Comparison of ENCODE assay signal across 9 mouse cellular contexts in genomic region chr1:143740581-143740980, GRCm38 (mm10). TPM values are rescaled to one million over a fixed set of nuclear protein-coding genes. Genes with fewer than 3 reads are reported as not detected.
DNase-seq lines count a peak whose midpoint lies in the region; ATAC-seq lines count a peak whose summit lies in the region.
"Had no signal": no experiment of that assay in that cellular context is flagged by ENCODE, and none has a peak within 500 bp of the region (broad histone marks: within the 10 kb centered on the region; RNA-seq: fewer than 3 reads in every experiment).

No protein-coding gene starts in this region.

- H3K4me3 ChIP-seq in kidney, embryonic 15.5 days (replicated peaks) = no peak overlapping the region
- no peak overlapping the region for H3K4me3 ChIP-seq in kidney, embryonic 14.5 days (ENCODE audit: low read length)
- peak overlapping the region; percentile 83 for H3K4me3 ChIP-seq in liver, embryonic 13.5 days (replicated peaks)

- H3K4me1 ChIP-seq in kidney, embryonic 15.5 days = peaks cover 4% of the 10 kb centered on the region; the same call in 1 of the 2 replicates
- H3K4me1 ChIP-seq in kidney, embryonic 14.5 days (ENCODE audit: control insufficient read depth, insufficient read depth, low read length) = no peaks in the 10 kb centered on the region
- H3K4me1 ChIP-seq in liver, embryonic 13.5 days (replicated peaks) = peaks cover 31% of the 10 kb centered on the region

- peaks cover 39% of the 10 kb centered on the region for H3K36me3 ChIP-seq in kidney, embryonic 15.5 days
- H3K36me3 ChIP-seq in kidney, embryonic 14.5 days (ENCODE audit: control insufficient read depth, insufficient read depth, low read length) = peaks cover 18% of the 10 kb centered on the region; the same call in 1 of the 2 replicates
- peaks cover 23% of the 10 kb centered on the region for H3K36me3 ChIP-seq in liver, embryonic 13.5 days

- intact Hi-C loops in gastrocnemius, postnatal 36 days (cut with DNase I) = no loop called here

- DNase-seq in brain, adult 2 months (ENCODE audit: low read depth, low spot score) = peak; percentile 62
- peak; percentile 25 to 46 for DNase-seq in cerebellum, postnatal 25 days
- DNase-seq in liver, embryonic 13.5 days = no peak
- no peak for DNase-seq in gastrocnemius, postnatal 36 days
- no peak for DNase-seq in frontal cortex, postnatal 10 days (ENCODE audit: low spot score in 2 of 2)
- DNase-seq: thymus, postnatal 25 days had no signal

- peak overlapping the region; percentile 80; the same call in 1 of the 2 replicates for H3K4me2 ChIP-seq in kidney, embryonic 15.5 days
- no peak overlapping the region for H3K4me2 ChIP-seq in kidney, embryonic 14.5 days (replicated peaks; ENCODE audit: low read depth, low read length)
- H3K4me2 ChIP-seq in liver, embryonic 13.5 days = peak overlapping the region; percentile 89

- 90% methylated on average over 10 of the region's 10 CpGs for WGBS in kidney, embryonic 15.5 days
- 91% methylated on average over 9 of the region's 10 CpGs for WGBS in kidney, embryonic 14.5 days
- whole genome bisulfite sequencing in liver, embryonic 13.5 days (ENCODE audit: insufficient replicate concordance) = 68% methylated on average over 10 of the region's 10 CpGs

- H3K9ac ChIP-seq in kidney, embryonic 15.5 days = no peak overlapping the region
- no peak overlapping the region for H3K9ac ChIP-seq in kidney, embryonic 14.5 days (ENCODE audit: low read depth, low read length)
- H3K9ac ChIP-seq in liver, embryonic 13.5 days = no peak overlapping the region; the same call in 1 of the 2 replicates

- no peaks in the 10 kb centered on the region for H3K27me3 ChIP-seq in kidney, embryonic 15.5 days
- no peaks in the 10 kb centered on the region for H3K27me3 ChIP-seq in kidney, embryonic 14.5 days (ENCODE audit: control insufficient read depth, insufficient read depth, low read length)
- no peaks in the 10 kb centered on the region for H3K27me3 ChIP-seq in liver, embryonic 13.5 days

- ATAC-seq in kidney, embryonic 15.5 days (replicated peaks; ENCODE audit: low FRiP score) = no peak
- ATAC-seq in kidney, embryonic 14.5 days (ENCODE audit: low FRiP score, low TSS enrichment) = no peak
- no peak for ATAC-seq in liver, embryonic 13.5 days (ENCODE audit: low read depth)
- no peak for ATAC-seq in activated CD4-positive, CD25-positive, alpha-beta regulatory T cell, adult 4 months

- no peaks in the 10 kb centered on the region for H3K9me3 ChIP-seq in kidney, embryonic 15.5 days (replicated peaks)
- no peaks in the 10 kb centered on the region for H3K9me3 ChIP-seq in kidney, embryonic 14.5 days (ENCODE audit: control insufficient read depth, low read length)
- H3K9me3 ChIP-seq in liver, embryonic 13.5 days (replicated peaks) = no peaks in the 10 kb centered on the region

- no peak overlapping the region for H3K27ac ChIP-seq in kidney, embryonic 15.5 days
- no peak overlapping the region for H3K27ac ChIP-seq in kidney, embryonic 14.5 days (ENCODE audit: low read depth, low read length)
- peak overlapping the region; percentile 90; the same call in 1 of the 2 replicates for H3K27ac ChIP-seq in liver, embryonic 13.5 days

RNA-seq across cellular contexts. Expression of gene Glrx2, which starts 24.4 kb away (rescaled TPM):
- 95.5 and 99.5 TPM in 2 replicates for polyA plus RNA-seq in kidney, embryonic 15.5 days (2015; fragmentation: Nextera tagmentation; extraction: Ambion mirVana)
- polyA plus RNA-seq in kidney, embryonic 14.5 days (2014; fragmentation: Nextera tagmentation; extraction: Ambion mirVana) = 74.9 and 76.5 TPM in 2 replicates
- polyA plus RNA-seq in liver, embryonic 13.5 days (2015; fragmentation: Nextera tagmentation; extraction: Ambion mirVana) = 72.3 and 82.8 TPM in 2 replicates
- polyA plus RNA-seq in activated CD4-positive, CD25-positive, alpha-beta regulatory T cell, adult 4 months (2017; shearing (Covaris generic)) = 10 to 100 TPM; 48.3 to 62.4 TPM
- 10 to 100 TPM; 78.4 to 82.3 TPM for total RNA-seq in gastrocnemius, postnatal 36 days (2021)

RNA-seq across cellular contexts. Expression of gene Trove2, which starts 36.3 kb away (rescaled TPM):
- polyA plus RNA-seq in kidney, embryonic 15.5 days (2015; fragmentation: Nextera tagmentation; extraction: Ambion mirVana) = 14.6 and 16.8 TPM in 2 replicates
- 11.3 and 17.4 TPM in 2 replicates for polyA plus RNA-seq in kidney, embryonic 14.5 days (2014; fragmentation: Nextera tagmentation; extraction: Ambion mirVana)
- polyA plus RNA-seq in liver, embryonic 13.5 days (2015; fragmentation: Nextera tagmentation; extraction: Ambion mirVana) = 1.9 and 2.9 TPM in 2 replicates
- 1 to 10 TPM; 3.9 to 4.3 TPM for polyA plus RNA-seq in activated CD4-positive, CD25-positive, alpha-beta regulatory T cell, adult 4 months (2017; shearing (Covaris generic))
- total RNA-seq in gastrocnemius, postnatal 36 days (2021) = 1 to 10 TPM; 2.2 to 2.8 TPM

RNA-seq across cellular contexts. Expression of gene Uchl5, which starts 36.5 kb away (rescaled TPM):
- polyA plus RNA-seq in kidney, embryonic 15.5 days (2015; fragmentation: Nextera tagmentation; extraction: Ambion mirVana) = 95.2 and 101 TPM in 2 replicates
- polyA plus RNA-seq in kidney, embryonic 14.5 days (2014; fragmentation: Nextera tagmentation; extraction: Ambion mirVana) = 87.0 and 102 TPM in 2 replicates
- 106 and 118 TPM in 2 replicates for polyA plus RNA-seq in liver, embryonic 13.5 days (2015; fragmentation: Nextera tagmentation; extraction: Ambion mirVana)
- polyA plus RNA-seq in activated CD4-positive, CD25-positive, alpha-beta regulatory T cell, adult 4 months (2017; shearing (Covaris generic)) = 10 to 100 TPM; 63.2 to 68.9 TPM
- 10 to 100 TPM; 24.8 to 25.1 TPM for total RNA-seq in gastrocnemius, postnatal 36 days (2021)

RNA-seq across cellular contexts. Expression of gene Cdc73, which starts 37.9 kb away (rescaled TPM):
- 29.4 and 34.1 TPM in 2 replicates for polyA plus RNA-seq in kidney, embryonic 15.5 days (2015; fragmentation: Nextera tagmentation; extraction: Ambion mirVana)
- 27.3 and 28.7 TPM in 2 replicates for polyA plus RNA-seq in kidney, embryonic 14.5 days (2014; fragmentation: Nextera tagmentation; extraction: Ambion mirVana)
- polyA plus RNA-seq in liver, embryonic 13.5 days (2015; fragmentation: Nextera tagmentation; extraction: Ambion mirVana) = 14.7 and 19.0 TPM in 2 replicates
- polyA plus RNA-seq in activated CD4-positive, CD25-positive, alpha-beta regulatory T cell, adult 4 months (2017; shearing (Covaris generic)) = 10 to 100 TPM; 15.3 to 19.9 TPM
- total RNA-seq in gastrocnemius, postnatal 36 days (2021) = 10 to 100 TPM; 35.9 to 44.6 TPM

Comparison
In these comparisons a context has a peak if more than half of its experiments do, and no peak if none do; other contexts are left out.
1. DNase-seq: peak in brain, adult 2 months (single experiment) and cerebellum, postnatal 25 days (2 of 2); none in liver, embryonic 13.5 days (single experiment), gastrocnemius, postnatal 36 days (0 of 2) and frontal cortex, postnatal 10 days (0 of 2).